Mouse (Mus musculus) WW6 (cell line): ENCODE measurements around the gene Fasn.
"Not testable (repeated sequence)": the region's sequence is repeated elsewhere in the genome, so short reads cannot be mapped to it uniquely, and the experiment has no call there.

Experiments used
- DNase-seq: peaks from one replicate; pipeline ENCODE4 v3.0.0-alpha.2; 2013; ENCODE audit warnings: low read depth, low spot score

Fasn gene

GRCm38 (mm10) chr11:120798244-120798643 lies 26.1 kb downstream of the Fasn start:
- DNase-seq = no peak

GRCm38 (mm10) chr11:120796614-120796946 lies 27.8 kb downstream of the Fasn start:
- DNase-seq = no peak

- peak; percentile 98 for DNase-seq
These were observed 28.4 kb downstream of the Fasn start, which contains the start of gene Dus1l for GRCm38 (mm10) chr11:120795756-120796613. Gene Dus1l, minus strand, starts transcription at chr11:120796403.

- no peak for DNase-seq
These were observed 31.7 kb downstream of the Fasn start for GRCm38 (mm10) chr11:120792652-120793051.

GRCm38 (mm10) chr11:120789810-120790209 lies 34.5 kb downstream of the Fasn start:
- DNase-seq = no peak

- no peak for DNase-seq
These were observed 35.0 kb downstream of the Fasn start for GRCm38 (mm10) chr11:120789355-120789754.

GRCm38 (mm10) chr11:120788460-120788859 lies 35.9 kb downstream of the Fasn start:
- not testable (repeated sequence) for DNase-seq

GRCm38 (mm10) chr11:120785145-120785544 lies 39.2 kb downstream of the Fasn start:
- DNase-seq = no peak

- peak; percentile 65 for DNase-seq
These were observed 40.1 kb downstream of the Fasn start, which contains the start of the genes Rfng and Gps1 for GRCm38 (mm10) chr11:120784064-120784791. Gene Rfng, minus strand, starts transcription at chr11:120784207. Gene Gps1, plus strand, starts transcription at chr11:120784272.

GRCm38 (mm10) chr11:120783426-120784063 lies 40.8 kb downstream of the Fasn start:
- no peak for DNase-seq

GRCm38 (mm10) chr11:120781361-120781760 lies 43.0 kb downstream of the Fasn start:
- not testable (repeated sequence) for DNase-seq

GRCm38 (mm10) chr11:120779876-120780275 lies 44.5 kb downstream of the Fasn start:
- no peak for DNase-seq

GRCm38 (mm10) chr11:120777123-120777522 lies 47.2 kb downstream of the Fasn start:
- no peak for DNase-seq

- peak; percentile 94 for DNase-seq
These were observed 48.4 kb downstream of the Fasn start for GRCm38 (mm10) chr11:120775774-120776469.

GRCm38 (mm10) chr11:120773463-120774190 lies 50.7 kb downstream of the Fasn start:
- no peak for DNase-seq

GRCm38 (mm10) chr11:120772749-120773148 lies 51.6 kb downstream of the Fasn start:
- DNase-seq = no peak

GRCm38 (mm10) chr11:120768206-120768605 lies 56.1 kb downstream of the Fasn start:
- no peak for DNase-seq

GRCm38 (mm10) chr11:120767023-120767422 lies 57.3 kb downstream of the Fasn start:
- DNase-seq = not testable (repeated sequence)

- DNase-seq = not testable (repeated sequence)
These were observed 61.0 kb downstream of the Fasn start for GRCm38 (mm10) chr11:120763121-120763999.

- DNase-seq = not testable (repeated sequence)
These were observed 61.7 kb downstream of the Fasn start, which contains the start of gene Hmga1b for GRCm38 (mm10) chr11:120762672-120763041. Gene Hmga1b, plus strand, starts transcription at chr11:120762794.
